Mouse (Mus musculus) spleen, adult 2 months (tissue): Measurements from ENCODE around the gene Mzt1.

Experiments
- CTCF ChIP-seq: fragments of 200-500 bp; IDR thresholded peaks from 2 replicates; pipeline ENCODE4 v1.5.1; 2011; ENCODE audit warnings: mild to moderate bottlenecking, inconsistent platforms; ENCODE audit not compliant: insufficient read depth, insufficient read length, insufficient replicate concordance; ENCODE audit errors: extremely low read depth
- POLR2A ChIP-seq: fragments of 200-500 bp; IDR thresholded peaks from 2 replicates; pipeline ENCODE4 v1.6.1; 2011; ENCODE audit warnings: low read depth, low read length, inconsistent platforms

- TF ChIP-seq POLR2A = no peak
- TF ChIP-seq CTCF = no peak
Measured at GRCm38 (mm10) chr14:99088947-99089346, 43.0 kb upstream of the Mzt1 start.
